Mouse (Mus musculus): Measurements from ENCODE around the gene Ephx3. TPM values are rescaled to one million over a fixed set of nuclear protein-coding genes. Genes with fewer than 3 reads are reported as not detected.

The Ephx3 gene
- polyA plus RNA-seq, 1 experiment from 2014 or later: 0.14 TPM

GRCm38 (mm10) chr17:32142907-32143854 is 46.2 kb downstream of the Ephx3 start:
- TF ChIP-seq CTCF (IDR thresholded peaks at IDR 0.05; ENCODE audit: low read depth): peak; percentile 96
- peak; percentile 85 for ATAC-seq (ENCODE audit: insufficient read depth)
- H3K27me3 ChIP-seq (ENCODE audit: insufficient read depth, low read length): no peaks in the 10 kb centered on the region
- H3K4me2 ChIP-seq: peak overlapping the region; percentile 47
- no peaks in the 10 kb centered on the region for H3K4me1 ChIP-seq (ENCODE audit: insufficient read depth)
- DNase-seq: peak; percentile 88
- no peak overlapping the region for H3K9ac ChIP-seq
- H3K4me3 ChIP-seq (ENCODE audit: low read depth, low read length): no peak overlapping the region
- no peak overlapping the region for H3K27ac ChIP-seq (ENCODE audit: low read depth)
- no peaks in the 10 kb centered on the region for H3K9me3 ChIP-seq (ENCODE audit: low read depth, low read length)
- peaks cover 99% of the 10 kb centered on the region for H3K36me3 ChIP-seq (ENCODE audit: insufficient read depth)
- 31% methylated on average over 39 of the region's 39 CpGs for WGBS

- 97% methylated on average over 1 of the region's 1 CpGs for WGBS
- DNase-seq: no peak
- no peak for TF ChIP-seq CTCF (IDR thresholded peaks at IDR 0.05; ENCODE audit: low read depth)
- H3K9me3 ChIP-seq (ENCODE audit: low read depth, low read length): no peaks in the 10 kb centered on the region
- no peak overlapping the region for H3K4me3 ChIP-seq (ENCODE audit: low read depth, low read length)
- H3K36me3 ChIP-seq (ENCODE audit: insufficient read depth): peaks cover 99% of the 10 kb centered on the region
- H3K4me1 ChIP-seq (ENCODE audit: insufficient read depth): no peaks in the 10 kb centered on the region
- no peak overlapping the region for H3K4me2 ChIP-seq
- no peak overlapping the region for H3K27ac ChIP-seq (ENCODE audit: low read depth)
- no peak for ATAC-seq (ENCODE audit: insufficient read depth)
- no peak overlapping the region for H3K9ac ChIP-seq
- H3K27me3 ChIP-seq (ENCODE audit: insufficient read depth, low read length): no peaks in the 10 kb centered on the region
These were observed 47.1 kb downstream of the Ephx3 start for GRCm38 (mm10) chr17:32142234-32142633.

Other genes with a start within 250 kb of the Ephx3 start
- gene Rrp1b, start 153.4 kb downstream of the Ephx3 start, polyA plus RNA-seq (2014; fragmentation: Nextera tagmentation; extraction: Ambion mirVana): 76.5 and 77.5 TPM in 2 replicates
- gene Hsf2bp, start 153.2 kb downstream of the Ephx3 start, polyA plus RNA-seq (2014; fragmentation: Nextera tagmentation; extraction: Ambion mirVana): 0.38 and 0.55 TPM in 2 replicates
- 19.4 and 21.7 TPM in 2 replicates for gene Notch3, start 22.7 kb downstream of the Ephx3 start, polyA plus RNA-seq (2014; fragmentation: Nextera tagmentation; extraction: Ambion mirVana)
- gene Brd4, start 95.2 kb upstream of the Ephx3 start, polyA plus RNA-seq (2014; fragmentation: Nextera tagmentation; extraction: Ambion mirVana): 111 and 114 TPM in 2 replicates
- gene Akap8, start 131.7 kb upstream of the Ephx3 start, polyA plus RNA-seq (2014; fragmentation: Nextera tagmentation; extraction: Ambion mirVana): 45.4 and 54.3 TPM in 2 replicates
- 68.7 and 82.0 TPM in 2 replicates for gene Akap8l, start 161.1 kb upstream of the Ephx3 start, polyA plus RNA-seq (2014; fragmentation: Nextera tagmentation; extraction: Ambion mirVana)
- gene Wiz, start 199.9 kb upstream of the Ephx3 start, polyA plus RNA-seq (2014; fragmentation: Nextera tagmentation; extraction: Ambion mirVana): 41.8 and 48.1 TPM in 2 replicates
- gene Rasal3, start 214.0 kb upstream of the Ephx3 start, polyA plus RNA-seq (2014; fragmentation: Nextera tagmentation; extraction: Ambion mirVana): 0.93 and 1.0 TPM in 2 replicates
- 0.07 TPM in 1 of 2 replicates, not detected in the other for gene Pglyrp2, start 234.6 kb upstream of the Ephx3 start, polyA plus RNA-seq (2014; fragmentation: Nextera tagmentation; extraction: Ambion mirVana)